Mouse (Mus musculus) heart, adult 2 months (tissue): ENCODE results near the gene Banf1. TPM values are rescaled to one million over a fixed set of nuclear protein-coding genes. Genes with fewer than 3 reads are reported as not detected.

Experiments used
- DNase-seq, 2 experiments: peaks; one replicate each; pipeline ENCODE4 v3.0.0; 2021
- H3K27ac ChIP-seq: fragments of 200-600 bp; 2 replicates; pipeline ENCODE4 v1.8.1; 2022
- H3K27me3 ChIP-seq: fragments of 200-500 bp; 2 replicates; pipeline ENCODE4 v1.6.1; 2012; ENCODE audit warnings: mild to moderate bottlenecking, low read length, inconsistent platforms, mixed read lengths; ENCODE audit not compliant: control insufficient read depth, insufficient read depth
- H3K36me3 ChIP-seq: fragments of 200-500 bp; 2 replicates; pipeline ENCODE4 v1.6.1; 2012; ENCODE audit warnings: low read length, inconsistent platforms; ENCODE audit not compliant: control insufficient read depth, insufficient read depth
- H3K4me1 ChIP-seq: fragments of 200-500 bp; 2 replicates; pipeline ENCODE4 v1.6.1; 2011; ENCODE audit warnings: low read length; ENCODE audit not compliant: control insufficient read depth, insufficient read depth
- H3K4me3 ChIP-seq: fragments of 200-600 bp; 2 replicates; pipeline ENCODE4 v1.8.1; 2022
- H3K79me2 ChIP-seq: fragments of 200-500 bp; replicated peaks from 2 replicates; pipeline ENCODE4 v1.6.1; 2012; ENCODE audit warnings: mild to moderate bottlenecking, inconsistent platforms, low read length, moderate library complexity, mixed read lengths; ENCODE audit not compliant: control insufficient read depth, insufficient read depth
- H3K9ac ChIP-seq: fragments of 200-500 bp; 2 replicates; pipeline ENCODE4 v1.6.1; 2012; ENCODE audit warnings: low read depth, mild to moderate bottlenecking, control low read depth, inconsistent platforms, low read length, mixed read lengths
- CTCF ChIP-seq: fragments of 200-600 bp; IDR thresholded peaks from 2 replicates; pipeline ENCODE4 v1.8.1; 2022; ENCODE audit warnings: antibody characterized with exemption, mild to moderate bottlenecking, moderate library complexity
- EP300 ChIP-seq: fragments of 200-500 bp; IDR thresholded peaks from 2 replicates; pipeline ENCODE4 v1.6.1; 2011; ENCODE audit warnings: low read depth, low read length, control low read depth; ENCODE audit not compliant: insufficient read depth
- POLR2A ChIP-seq: fragments of 200-500 bp; IDR thresholded peaks from 2 replicates; pipeline ENCODE4 v1.6.1; 2011; ENCODE audit warnings: mild to moderate bottlenecking, low read depth, low read length, control low read depth; ENCODE audit not compliant: insufficient read depth
- WGBS: fragments of 180-500 bp; shearing (Covaris S2); methylation state at CpG from one replicate; pipeline ENCODE4 v1.1.7; 2018; 5-methylcytosine and 5-hydroxymethylcytosine counted together
- intact Hi-C: fragments of 180-260 bp; cut with DNase I; formaldehyde crosslinking; loops from one replicate; pipeline ENCODE4 v1.15.1; 2025
- polyA plus RNA-seq: library from polyadenylated mRNA; depleted of rRNA; stranded (reverse); fragments of >200 nt; gene quantifications from 2 replicates; pipeline ENCODE4 v1.2.3, GENCODE M21; 2012
- total RNA-seq, 2 experiments: library from RNA; stranded (reverse); gene quantifications; 2 replicates each; pipeline ENCODE4 v1.2.3; 2021

Banf1 gene
- total and polyA plus RNA-seq, 3 experiments, result 113 to 148 (median 133) TPM

DNA sequence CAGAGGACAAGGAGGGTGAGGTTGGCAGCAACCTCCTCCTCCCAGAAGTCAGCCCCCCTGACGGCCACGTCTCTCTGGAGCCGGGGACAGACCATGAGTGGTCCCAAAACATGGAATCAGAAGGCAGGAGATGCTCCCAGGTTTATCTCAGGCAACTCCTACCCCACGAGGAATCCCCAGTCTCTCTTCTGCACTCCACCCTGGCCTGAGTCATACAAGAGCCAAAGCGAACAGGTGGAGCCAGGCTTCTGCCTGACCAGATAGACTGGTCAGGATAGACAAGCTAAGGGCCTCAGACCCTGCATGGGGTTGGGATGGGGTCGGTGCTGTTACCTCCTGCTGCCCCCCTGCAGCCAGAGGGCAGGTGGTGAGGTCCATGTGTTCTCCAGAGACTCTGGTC, 18.9 kb downstream of the Banf1 start:
- WGBS, result 69% methylated on average over 6 of the region's 6 CpGs
- Histone ChIP-seq H3K79me2 (no peaks in the 10 kb centered on the region), H3K27ac (no peak overlapping the region), H3K4me1 (peaks cover 14% of the 10 kb centered on the region), H3K9ac (no peak overlapping the region), H3K27me3 (no peaks in the 10 kb centered on the region), H3K4me3 (no peak overlapping the region), H3K36me3 (no peaks in the 10 kb centered on the region)
- intact Hi-C loops, result loop anchor here (1.0 to 5.0 kb wide), 3 partner anchors 10 to 151 kb away; no protein-coding TSS in a partner anchor
- no peak for DNase-seq
- TF ChIP-seq EP300 (no peak), CTCF (no peak), POLR2A (no peak)

DNA sequence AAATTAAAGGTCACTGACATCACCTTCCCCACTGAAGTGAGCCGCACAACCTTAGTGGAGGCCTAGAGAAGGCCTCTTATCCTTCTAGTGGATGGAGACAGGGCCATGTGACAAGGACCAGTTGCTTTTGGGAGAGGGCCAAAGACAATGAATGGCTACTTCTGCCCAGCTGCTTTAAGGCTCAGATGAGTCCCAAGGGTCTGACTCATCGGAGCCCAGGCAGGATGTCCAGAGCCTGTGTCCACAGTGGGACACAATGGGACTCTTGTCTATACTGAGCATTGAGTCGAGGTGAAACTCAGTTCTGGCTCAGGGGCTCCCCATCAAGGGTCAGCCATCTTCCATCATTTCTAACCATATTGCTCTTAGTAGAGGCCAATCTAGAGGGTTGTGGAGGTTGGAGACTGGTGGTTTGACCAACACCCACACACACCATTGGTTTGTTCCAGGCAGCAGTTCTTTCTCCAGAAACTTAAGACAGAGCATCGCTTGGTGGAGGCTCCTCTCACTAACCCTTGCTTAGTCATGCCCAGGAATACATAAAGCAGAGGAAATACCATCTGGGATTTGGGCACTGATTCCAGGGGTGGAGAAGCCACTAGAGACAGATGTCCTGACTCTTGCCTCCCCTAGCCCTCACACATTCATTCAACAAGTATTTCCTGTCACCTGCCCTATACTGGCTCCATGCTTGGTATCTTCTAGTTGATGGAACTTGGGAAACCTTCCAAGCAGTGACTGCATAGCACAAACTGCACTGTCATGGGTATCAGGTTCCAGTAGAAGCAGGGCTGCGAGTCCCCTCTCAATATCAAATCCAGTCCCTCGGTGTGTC, 21.5 kb downstream of the Banf1 start:
- peak overlapping the region; percentile 75 for H3K27ac ChIP-seq
- TF ChIP-seq CTCF (no peak), POLR2A (peak; percentile 35; the same call in 1 of the 2 replicates), EP300 (peak; percentile 69; the same call in 1 of the 2 replicates)
- H3K79me2 ChIP-seq, result no peaks in the 10 kb centered on the region
- H3K27me3 ChIP-seq, result no peaks in the 10 kb centered on the region
- intact Hi-C loops, result loop anchor here (5.0 kb wide), 1 partner anchor 148 kb away; no protein-coding TSS in a partner anchor
- no peak overlapping the region for H3K9ac ChIP-seq
- H3K4me3 ChIP-seq, result no peak overlapping the region
- peak; percentile 55 to 75 for DNase-seq
- H3K4me1 ChIP-seq, result peaks cover 20% of the 10 kb centered on the region
- H3K36me3 ChIP-seq, result no peaks in the 10 kb centered on the region
- WGBS, result 38% methylated on average over 6 of the region's 6 CpGs

DNA sequence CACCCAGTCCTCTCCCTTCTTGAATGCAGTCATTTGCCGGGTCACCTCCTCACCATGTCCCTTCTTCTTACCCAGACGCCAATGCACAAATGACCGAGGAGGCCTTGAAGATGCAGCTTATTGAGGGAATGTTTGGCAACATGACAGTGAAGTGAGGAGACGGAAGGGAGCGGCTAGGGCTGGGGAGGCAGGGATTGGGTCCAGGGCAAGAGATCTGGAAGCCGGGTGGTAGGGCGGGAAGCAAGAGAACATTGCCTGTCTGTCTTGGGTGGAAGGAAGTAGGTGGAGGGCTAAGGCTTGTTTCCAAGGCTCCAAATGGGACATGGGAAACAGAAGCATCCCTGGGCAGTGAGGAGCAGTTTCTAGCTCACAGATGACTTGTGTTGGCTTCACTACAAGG, 25.6 kb downstream of the Banf1 start:
- Histone ChIP-seq H3K4me1 (peaks cover 17% of the 10 kb centered on the region), H3K9ac (no peak overlapping the region), H3K36me3 (no peaks in the 10 kb centered on the region), H3K4me3 (no peak overlapping the region), H3K27ac (peak overlapping the region; percentile 62), H3K79me2 (no peaks in the 10 kb centered on the region), H3K27me3 (no peaks in the 10 kb centered on the region)
- intact Hi-C loops, result no loop called here
- DNase-seq, result peak; percentile 46 to 64
- TF ChIP-seq CTCF (no peak), EP300 (peak; percentile 46; the same call in 1 of the 2 replicates)
- 39% methylated on average over 7 of the region's 7 CpGs for WGBS

DNA sequence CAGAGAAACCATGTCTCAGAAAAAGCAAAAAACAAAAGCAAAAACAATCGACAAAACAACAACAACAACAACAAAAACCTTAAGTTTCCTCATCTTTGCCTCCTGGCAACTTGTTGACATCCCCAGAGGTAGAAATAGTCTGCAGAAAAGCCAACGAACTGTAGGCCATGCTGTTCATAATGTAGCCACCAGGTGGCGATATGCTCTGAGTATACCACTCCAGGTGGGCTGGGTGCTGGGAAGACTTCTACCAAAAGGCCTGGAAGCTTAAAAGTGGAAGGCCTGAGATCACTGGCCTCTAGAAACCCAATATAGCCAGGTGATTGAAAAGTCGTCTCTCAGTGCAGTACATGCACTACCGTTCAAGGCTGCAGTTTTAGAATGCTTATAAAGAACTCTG, 29.0 kb downstream of the Banf1 start:
- intact Hi-C loops, result loop anchor here (1.0 to 2.0 kb wide), 2 partner anchors 10 to 91 kb away; no protein-coding TSS in a partner anchor
- H3K9ac ChIP-seq, result no peak overlapping the region
- DNase-seq, result peak; percentile 72 to 85

DNA sequence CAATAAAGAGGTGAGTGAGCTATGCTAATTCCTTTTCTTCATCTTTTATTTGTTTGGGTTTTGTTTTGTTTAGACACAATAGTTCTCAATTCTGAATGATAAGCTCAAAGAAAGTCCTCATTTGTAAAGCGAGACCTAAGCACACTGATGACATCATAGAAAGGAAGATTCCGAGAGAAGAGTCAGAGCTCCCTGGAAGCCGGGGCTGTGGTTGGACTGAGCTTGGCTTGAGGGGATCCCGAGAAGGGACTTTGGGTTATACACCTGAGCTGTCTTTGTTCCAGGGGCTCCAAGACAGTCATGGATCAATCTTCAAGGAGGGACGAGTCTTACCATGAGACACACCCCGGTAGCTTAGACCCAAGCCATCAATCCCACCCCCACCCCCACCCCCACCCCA, 31.5 kb downstream of the Banf1 start, which contains the start of gene Catsper1:
Catsper1 (plus strand) TSS at position 301 of the 400 bp plus-strand sequence.
- no peaks in the 10 kb centered on the region for H3K79me2 ChIP-seq
- H3K27me3 ChIP-seq, result no peaks in the 10 kb centered on the region; the same call in 1 of the 2 replicates
- 82% methylated on average over 6 of the region's 6 CpGs for WGBS
- H3K36me3 ChIP-seq, result no peaks in the 10 kb centered on the region
- H3K9ac ChIP-seq, result no peak within 1 kb of the TSS
- no peak within 1 kb of the TSS for H3K27ac ChIP-seq
- H3K4me1 ChIP-seq, result no peaks in the 10 kb centered on the region
- TF ChIP-seq CTCF, result no peak
- DNase-seq, result no peak
- H3K4me3 ChIP-seq, result no peak within 1 kb of the TSS
- intact Hi-C loops, result no loop called here

More for the DNA sequence above, 29.0 kb downstream of the Banf1 start:
- Histone ChIP-seq H3K36me3 (no peaks in the 10 kb centered on the region), H3K4me3 (no peak overlapping the region), H3K27me3 (no peaks in the 10 kb centered on the region; the same call in 1 of the 2 replicates), H3K4me1 (peaks cover 6% of the 10 kb centered on the region), H3K79me2 (no peaks in the 10 kb centered on the region), H3K27ac (no peak overlapping the region)
- TF ChIP-seq POLR2A (no peak), EP300 (0 out of 2 replicates have a peak, but pooled peaks have one; percentile 42), CTCF (0 out of 2 replicates have a peak, but pooled peaks have one; percentile 100)
- WGBS, result 30% methylated on average over 5 of the region's 5 CpGs

DNA sequence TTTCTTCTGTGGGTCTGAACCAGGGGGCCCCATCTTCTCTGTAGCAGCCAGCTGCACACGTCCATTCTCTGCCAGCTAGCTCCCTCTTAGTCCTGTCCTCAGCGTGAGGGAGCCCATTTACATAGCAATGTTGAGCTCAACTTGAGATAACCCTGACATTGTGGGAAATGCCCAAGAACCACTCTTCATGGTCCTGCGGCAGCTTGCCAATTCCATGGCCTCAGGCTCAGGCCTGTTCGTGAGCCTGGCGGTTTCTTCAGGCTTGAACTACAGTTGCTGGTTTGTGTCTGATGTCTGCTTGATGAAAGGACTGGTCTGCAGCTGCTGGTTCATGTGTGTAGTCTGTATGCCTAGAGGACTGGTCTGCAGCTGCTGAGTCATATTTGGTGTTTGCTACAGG, 32.2 kb downstream of the Banf1 start:
- no peaks in the 10 kb centered on the region for H3K4me1 ChIP-seq
- WGBS, result 61% methylated on average over 5 of the region's 5 CpGs
- H3K9ac ChIP-seq, result no peak overlapping the region
- no peaks in the 10 kb centered on the region; the same call in 1 of the 2 replicates for H3K27me3 ChIP-seq
- no peaks in the 10 kb centered on the region for H3K36me3 ChIP-seq
- DNase-seq, result no peak
- TF ChIP-seq EP300, result no peak
- H3K4me3 ChIP-seq, result no peak overlapping the region
- no peaks in the 10 kb centered on the region for H3K79me2 ChIP-seq
- H3K27ac ChIP-seq, result no peak overlapping the region
- intact Hi-C loops, result no loop called here
